Mouse (Mus musculus): Measurements from ENCODE around the gene Nkain2.

Nkain2 gene

DNA sequence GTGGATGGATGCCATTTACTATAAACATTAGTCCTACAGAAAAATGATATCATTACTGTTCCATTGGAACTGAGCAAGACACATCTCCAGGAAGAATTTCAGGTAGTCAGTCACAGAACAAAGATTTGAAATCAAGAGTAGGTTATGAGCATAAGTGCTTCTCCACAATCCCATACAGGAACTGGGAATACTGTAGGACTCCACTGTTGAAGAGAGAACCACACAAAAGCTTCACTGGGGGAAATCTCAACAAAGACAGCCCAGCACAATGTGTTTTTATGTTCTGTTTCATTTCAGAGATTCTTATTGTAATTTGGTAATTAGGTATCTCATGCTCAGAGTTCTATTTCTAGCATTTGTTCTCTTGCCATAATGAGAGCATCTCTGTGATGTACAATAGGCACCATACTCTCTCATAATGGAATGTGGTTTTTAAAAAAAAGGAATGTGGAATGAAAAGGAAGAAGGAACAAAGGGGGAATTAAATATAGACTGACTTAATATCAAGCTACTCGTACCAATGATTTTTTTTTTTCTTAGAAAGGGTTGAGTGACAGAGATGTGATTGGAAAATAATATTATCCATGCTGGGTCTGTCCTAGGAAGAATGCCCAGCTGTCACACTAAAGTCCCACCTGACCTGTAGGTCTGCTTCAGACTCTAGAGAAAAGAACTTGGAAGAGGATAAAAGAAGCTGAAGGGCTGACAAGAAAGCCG is 313.5 kb downstream of the Nkain2 start:
- DNase-seq, result no peak

DNA sequence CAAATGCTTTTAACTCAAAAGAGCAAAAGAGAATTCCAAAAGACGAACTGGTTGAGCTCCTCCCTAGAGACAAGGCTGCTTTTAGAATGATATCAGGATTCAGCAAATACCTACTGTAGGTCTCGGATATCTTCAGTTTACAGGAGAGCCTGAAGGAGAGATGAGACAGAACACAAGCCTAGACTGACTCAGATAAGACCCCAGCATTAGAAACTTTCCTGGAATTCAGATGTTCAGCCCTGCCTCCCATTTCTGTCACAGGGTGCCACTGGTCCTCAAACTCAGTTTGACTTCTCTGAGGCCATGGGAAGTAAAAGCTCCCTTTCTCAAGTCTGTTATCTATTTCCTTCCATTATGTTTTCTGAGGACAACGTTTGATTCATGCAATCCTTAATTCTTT is 332.6 kb downstream of the Nkain2 start:
- no peak for DNase-seq

- no peak for DNase-seq
Observed at GRCm38 (mm10) chr10:32536057-32536456, 354.2 kb downstream of the Nkain2 start.

DNA sequence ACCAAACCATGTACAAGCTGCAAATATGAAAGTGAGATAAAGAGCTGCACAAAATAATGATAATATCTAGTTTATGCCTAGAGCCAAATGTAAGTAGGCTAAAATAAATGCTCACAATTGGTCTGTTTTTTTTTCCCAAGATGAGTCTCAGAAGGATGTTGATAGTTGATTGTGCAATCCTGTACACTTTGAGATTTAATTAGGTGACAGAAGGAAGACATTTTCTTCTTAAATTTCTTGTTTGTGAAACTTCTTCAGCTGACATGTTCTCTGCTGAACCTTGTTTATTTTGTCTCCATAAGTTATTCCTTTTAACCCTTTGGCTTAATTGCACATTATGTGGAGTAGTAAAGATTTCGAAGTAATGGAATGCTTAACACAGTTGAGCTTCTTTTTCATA is 379.4 kb downstream of the Nkain2 start:
- DNase-seq, result no peak

GRCm38 (mm10) chr10:32494591-32495182 is 395.6 kb downstream of the Nkain2 start:
- no peak for DNase-seq

GRCm38 (mm10) chr10:32493600-32493999 is 396.7 kb downstream of the Nkain2 start:
- no peak for DNase-seq

- DNase-seq, result no peak
Observed at GRCm38 (mm10) chr10:32462726-32463125, 427.5 kb downstream of the Nkain2 start.

DNA sequence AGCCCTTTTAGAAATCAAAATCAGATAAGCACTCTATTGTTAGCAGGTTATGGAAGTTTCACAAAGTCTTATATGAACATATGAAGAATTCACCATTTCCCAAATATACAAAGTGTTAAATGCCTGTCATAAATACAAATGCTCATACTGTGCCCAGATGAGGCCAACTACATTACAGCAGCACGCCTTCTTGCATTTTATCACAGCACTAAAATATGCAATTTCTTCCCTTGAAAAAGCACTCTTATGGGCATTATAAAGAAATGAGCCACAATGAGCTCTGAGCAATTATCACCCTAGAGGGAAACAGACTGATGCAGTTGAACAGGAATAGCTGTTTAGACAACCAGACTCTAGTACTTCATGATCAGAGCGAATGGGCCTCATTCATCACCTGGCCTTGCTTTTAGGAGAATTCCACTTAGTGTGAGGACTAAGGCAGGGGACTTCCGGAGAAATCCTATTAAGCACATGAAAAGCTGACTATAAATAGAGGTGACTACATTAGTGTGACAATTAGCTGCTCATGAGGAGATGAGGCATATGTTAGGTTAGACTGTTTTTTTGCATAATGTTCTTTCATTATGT is 450.2 kb downstream of the Nkain2 start:
- no peak for DNase-seq

- DNase-seq, result no peak
Observed at GRCm38 (mm10) chr10:32414228-32414627, 476.0 kb downstream of the Nkain2 start.

GRCm38 (mm10) chr10:32411331-32411730 is 478.9 kb downstream of the Nkain2 start:
- DNase-seq, result no peak

- DNase-seq, result no peak
Observed at GRCm38 (mm10) chr10:32400961-32401360, 489.3 kb downstream of the Nkain2 start.

DNA sequence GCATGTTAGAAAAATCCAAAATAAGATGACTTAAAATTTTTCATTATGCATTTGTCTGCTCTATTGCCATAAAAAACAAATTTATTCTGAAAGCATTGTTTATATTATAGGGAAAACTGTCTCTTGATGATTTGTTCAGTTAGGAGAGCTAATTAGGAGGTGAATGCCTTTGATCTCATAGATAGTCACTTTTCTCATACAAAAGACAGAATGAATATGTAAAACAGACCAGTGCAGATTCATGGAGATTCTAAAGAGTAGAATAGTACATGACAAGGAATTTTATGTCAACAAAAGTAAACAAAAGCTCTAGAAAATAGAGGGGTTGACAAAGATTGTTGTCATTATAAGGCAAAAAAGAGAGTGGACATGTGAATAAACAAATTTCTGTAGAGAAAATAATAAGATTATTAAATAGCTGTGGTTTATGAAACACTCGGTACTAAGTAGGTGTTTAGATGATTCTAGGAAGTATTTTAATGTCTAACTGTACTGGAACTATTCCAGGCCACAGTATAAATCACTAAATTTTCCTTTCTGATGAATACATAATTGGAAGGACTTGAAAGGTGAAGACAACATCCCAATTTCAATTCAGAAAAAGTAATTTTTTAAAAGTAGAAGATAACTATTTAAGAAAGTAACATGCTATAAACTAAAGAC is 496.3 kb downstream of the Nkain2 start:
- DNase-seq, result no peak

- DNase-seq, result no peak
Observed at GRCm38 (mm10) chr10:32393326-32393725, 496.9 kb downstream of the Nkain2 start.

- no peak for DNase-seq
Observed at GRCm38 (mm10) chr10:32312754-32313153, 577.5 kb downstream of the Nkain2 start.

DNA sequence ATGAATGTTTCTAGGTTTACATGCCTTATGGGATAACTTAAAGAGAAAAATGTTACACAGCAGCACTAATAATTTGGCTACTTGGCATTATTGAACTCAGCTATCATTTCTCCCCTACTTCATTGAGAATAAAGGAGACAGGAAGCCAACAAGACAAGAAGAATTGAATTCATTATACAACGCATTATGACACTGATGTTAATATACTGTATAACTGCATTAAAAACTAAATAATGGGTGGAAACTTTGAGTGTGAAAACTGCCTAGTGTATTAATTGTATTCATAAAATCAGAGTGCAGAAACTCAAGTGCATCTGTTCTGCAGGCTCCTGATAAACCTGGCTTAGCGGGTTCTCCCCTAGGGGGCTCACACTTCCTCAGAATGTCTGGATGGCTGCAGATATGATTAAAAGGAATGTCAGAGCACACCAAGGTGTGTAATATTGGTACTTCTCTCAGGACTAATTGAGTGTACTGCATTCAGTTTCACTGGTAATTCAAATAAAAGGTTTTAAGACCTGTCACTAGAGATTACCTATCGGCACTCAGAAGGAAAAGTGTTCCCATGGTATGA is 589.2 kb downstream of the Nkain2 start:
- DNase-seq, result no peak

- no peak for DNase-seq
Observed at GRCm38 (mm10) chr10:32290487-32290886, 599.8 kb downstream of the Nkain2 start.

DNA sequence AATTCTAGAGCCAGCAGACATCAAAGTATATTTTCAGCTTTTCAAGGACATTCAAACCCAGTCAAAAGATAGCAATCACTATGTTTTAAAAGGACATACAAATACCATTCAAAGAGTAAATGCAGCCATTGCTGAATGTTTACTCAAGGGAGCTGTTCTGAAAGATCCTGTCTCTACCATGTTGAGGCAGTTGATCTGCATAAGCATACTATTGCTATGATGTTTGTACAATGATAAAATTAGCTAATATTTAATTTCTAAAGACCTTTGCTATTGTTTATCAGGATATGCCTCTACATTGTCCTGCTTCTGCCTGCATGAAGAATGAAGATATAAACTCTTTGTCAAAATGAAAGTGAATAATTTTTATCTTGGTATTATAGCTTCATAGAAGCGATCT is 606.6 kb downstream of the Nkain2 start:
- DNase-seq, result no peak

GRCm38 (mm10) chr10:32243266-32243882 is 646.9 kb downstream of the Nkain2 start:
- DNase-seq, result no peak

DNA sequence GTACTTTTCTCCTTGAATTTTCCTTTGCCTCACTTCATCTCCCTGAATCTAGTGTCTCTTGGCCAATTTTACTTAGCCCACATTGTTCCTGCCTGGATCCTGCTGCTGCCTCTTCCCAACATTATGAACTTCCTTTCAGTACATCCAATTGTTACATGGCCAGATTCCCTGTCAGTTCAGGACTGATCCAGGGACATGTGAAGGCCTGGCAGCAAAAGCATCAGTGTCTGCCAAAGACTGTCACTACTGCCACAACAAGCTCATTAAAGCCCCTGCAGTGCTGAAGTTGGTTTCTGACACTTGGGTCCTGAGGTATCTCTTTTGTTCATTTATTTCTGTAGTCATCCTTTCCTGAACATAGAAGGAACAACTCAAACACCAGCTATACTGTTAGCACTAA is 649.1 kb downstream of the Nkain2 start:
- DNase-seq, result no peak

GRCm38 (mm10) chr10:32182951-32183350 is 707.3 kb downstream of the Nkain2 start:
- no peak for DNase-seq

DNA sequence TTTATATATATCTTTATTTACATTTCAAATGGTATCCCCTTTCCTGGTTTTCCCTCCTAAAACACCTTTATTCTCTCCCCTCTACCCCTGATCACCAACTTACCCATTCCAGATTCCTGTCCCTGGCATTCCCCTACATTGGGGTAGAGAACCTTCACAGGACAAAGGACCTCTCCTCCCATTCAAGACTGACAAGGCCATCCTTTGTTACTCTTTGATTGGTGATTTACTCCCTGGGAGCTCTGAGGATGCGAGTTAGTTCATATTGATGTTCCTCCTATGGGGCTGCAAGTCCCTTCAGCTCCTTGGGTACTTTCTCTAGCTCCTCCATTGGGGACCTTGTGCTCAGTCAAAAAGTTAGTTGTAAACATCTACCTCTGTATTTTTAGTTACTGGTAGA is 798.9 kb downstream of the Nkain2 start:
- DNase-seq, result no peak

DNA sequence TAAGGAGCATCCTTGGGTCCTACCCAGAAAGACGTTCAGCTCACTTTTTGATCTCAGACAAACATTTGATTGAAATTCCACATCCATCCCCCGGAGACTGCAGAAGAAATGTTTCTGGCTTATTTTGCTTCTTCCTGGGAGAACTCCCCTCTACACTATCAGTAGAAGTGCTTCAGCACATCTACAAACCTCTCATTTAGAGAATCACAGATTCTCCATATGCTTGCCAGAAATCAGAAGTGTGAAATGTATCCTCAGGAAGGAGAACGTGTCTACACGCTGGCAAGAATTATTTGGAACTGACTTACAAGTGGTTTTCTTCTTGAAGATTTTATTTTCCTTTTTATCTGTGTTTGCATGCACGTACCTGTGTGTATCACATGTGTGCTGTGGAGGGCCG is 829.9 kb downstream of the Nkain2 start:
- DNase-seq, result no peak

- no peak for DNase-seq
Observed at GRCm38 (mm10) chr10:32058251-32058650, 832.0 kb downstream of the Nkain2 start.
